Mouse (Mus musculus) cortical plate, adult 2 months (tissue): ENCODE measurements around the gene Il2rb. TPM values are rescaled to one million over a fixed set of nuclear protein-coding genes. Genes with fewer than 3 reads are reported as not detected.
A peak's percentile ranks its signal among the peaks of the same experiment; 100 is the strongest.

Experiments
- H3K27ac ChIP-seq: fragments of 200-500 bp; 2 replicates; pipeline ENCODE4 v1.5.1; 2012; ENCODE audit warnings: low read length, control low read depth, inconsistent platforms; ENCODE audit not compliant: insufficient read depth
- H3K4me1 ChIP-seq: fragments of 200-500 bp; 2 replicates; pipeline ENCODE4 v1.6.1; 2011; ENCODE audit warnings: low read length; ENCODE audit not compliant: control insufficient read depth, insufficient read depth
- H3K4me3 ChIP-seq: fragments of 200-500 bp; 2 replicates; pipeline ENCODE4 v1.5.1; 2011; ENCODE audit warnings: mild to moderate bottlenecking, low read length, control low read depth; ENCODE audit not compliant: insufficient read depth
- CTCF ChIP-seq: fragments of 200-500 bp; IDR thresholded peaks from 2 replicates; pipeline ENCODE4 v1.5.1; 2011; ENCODE audit warnings: mild to moderate bottlenecking, control low read depth, low read length; ENCODE audit not compliant: insufficient read depth; ENCODE audit errors: extremely low read depth
- POLR2A ChIP-seq: fragments of 200-500 bp; IDR thresholded peaks from 2 replicates; pipeline ENCODE4 v1.6.1; 2011; ENCODE audit warnings: mild to moderate bottlenecking, low read length, control low read depth; ENCODE audit not compliant: insufficient read depth; ENCODE audit errors: extremely low read depth
- polyA plus RNA-seq: library from polyadenylated mRNA; depleted of rRNA; stranded (reverse); fragments of >200 nt; gene quantifications from 2 replicates; pipeline ENCODE4 v1.2.3, GENCODE M21; 2012

Gene Il2rb
- polyA plus RNA-seq, 1 experiment = 0.29 TPM

GRCm38 (mm10) chr15:78532566-78533345 is 37.7 kb upstream of the Il2rb start:
- no peak overlapping the region for H3K27ac ChIP-seq
- TF ChIP-seq CTCF = no peak
- TF ChIP-seq POLR2A = no peak
- H3K4me3 ChIP-seq = no peak overlapping the region
- H3K4me1 ChIP-seq = peaks cover 4% of the 10 kb centered on the region

GRCm38 (mm10) chr15:78531901-78532469 is 36.9 kb upstream of the Il2rb start:
- TF ChIP-seq CTCF (peak; percentile 96), POLR2A (no peak)
- Histone ChIP-seq H3K4me3 (peak overlapping the region; percentile 3; the same call in 1 of the 2 replicates), H3K4me1 (peaks cover 4% of the 10 kb centered on the region), H3K27ac (peak overlapping the region; percentile 5; the same call in 1 of the 2 replicates)

GRCm38 (mm10) chr15:78531451-78531720 is 36.3 kb upstream of the Il2rb start:
- TF ChIP-seq CTCF = no peak
- no peak for TF ChIP-seq POLR2A
- Histone ChIP-seq H3K4me3 (no peak overlapping the region), H3K27ac (no peak overlapping the region)

GRCm38 (mm10) chr15:78530671-78531450 is 35.8 kb upstream of the Il2rb start, which contains the start of gene C1qtnf6:
TSS of gene C1qtnf6 (minus strand) at chr15:78531416.
- Histone ChIP-seq H3K27ac (peak within 1 kb of the TSS; percentile 5; the same call in 1 of the 2 replicates), H3K4me3 (peak within 1 kb of the TSS; percentile 3; the same call in 1 of the 2 replicates), H3K4me1 (peaks cover 4% of the 10 kb centered on the region)
- TF ChIP-seq POLR2A = no peak
- TF ChIP-seq CTCF = no peak

More at GRCm38 (mm10) chr15:78531451-78531720, 36.3 kb upstream of the Il2rb start:
- H3K4me1 ChIP-seq = peaks cover 4% of the 10 kb centered on the region

GRCm38 (mm10) chr15:78530141-78530540 is 35.1 kb upstream of the Il2rb start:
- Histone ChIP-seq H3K4me1 (peaks cover 4% of the 10 kb centered on the region), H3K4me3 (no peak overlapping the region), H3K27ac (no peak overlapping the region)
- TF ChIP-seq POLR2A (no peak), CTCF (no peak)

DNA sequence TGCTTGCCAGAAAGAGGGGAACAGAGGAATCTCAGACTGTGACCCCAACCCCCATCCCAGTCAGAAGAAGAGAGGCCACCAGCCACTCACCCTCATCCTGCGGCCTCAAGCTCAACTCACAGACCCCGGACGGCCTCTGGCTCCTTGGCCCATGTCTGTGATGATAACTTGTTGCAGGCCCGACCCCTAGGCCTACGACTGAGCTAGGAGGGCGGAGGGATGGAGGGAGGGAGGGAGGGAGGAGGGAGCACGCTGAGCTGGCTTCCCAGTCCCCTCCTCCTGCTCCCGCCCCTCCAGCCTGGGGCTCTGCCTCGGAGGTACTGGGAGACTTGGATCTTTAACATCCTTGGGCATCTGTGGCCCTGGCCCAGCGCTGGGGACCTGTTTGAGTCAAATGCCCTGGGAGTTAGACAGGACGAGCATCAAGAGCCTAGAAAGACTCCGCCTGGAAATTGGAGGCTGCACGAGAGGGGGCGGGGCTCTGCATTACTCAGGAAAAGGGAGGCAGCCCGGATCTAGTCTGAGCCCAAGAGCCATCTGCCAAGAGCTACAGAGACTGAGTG is 34.4 kb upstream of the Il2rb start:
- H3K27ac ChIP-seq = 0 out of 2 replicates have a peak overlapping the region, but pooled peaks have one; percentile 39

DNA sequence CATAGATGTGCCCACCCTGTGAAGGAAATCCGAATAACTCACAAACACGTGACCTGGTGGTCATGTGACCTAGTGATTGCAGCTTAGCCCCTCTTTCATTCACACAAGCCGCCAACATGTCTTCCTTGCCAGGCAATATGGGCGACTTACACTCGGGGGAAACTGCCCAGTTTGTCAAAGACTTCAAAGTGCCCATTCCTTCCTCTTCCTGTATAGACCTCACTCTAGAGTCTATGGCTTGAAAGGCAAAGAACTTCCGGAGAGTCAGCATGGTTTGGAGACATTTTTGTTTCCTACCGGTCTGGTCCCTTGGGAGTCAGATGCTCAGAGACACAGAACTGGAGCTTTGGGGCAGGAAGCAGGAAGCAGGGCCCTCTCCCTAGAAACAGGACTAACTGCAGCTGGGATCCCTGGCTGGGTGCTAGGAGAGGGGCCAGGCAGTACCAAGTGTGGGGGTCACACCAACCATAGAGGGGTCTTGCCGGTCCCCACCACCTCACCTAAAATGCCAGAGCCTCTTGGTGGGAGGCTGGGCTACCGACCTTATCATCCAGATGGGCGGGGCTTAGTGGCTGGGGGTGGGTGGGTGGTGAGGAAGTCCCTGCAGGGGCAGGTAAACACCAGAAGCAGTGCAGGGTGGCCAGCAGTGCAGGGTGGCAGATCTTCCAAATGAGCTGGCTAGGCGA is 33.8 kb upstream of the Il2rb start:
- Histone ChIP-seq H3K4me3 (peak overlapping the region; percentile 35), H3K27ac (no peak overlapping the region), H3K4me1 (peaks cover 4% of the 10 kb centered on the region)
- TF ChIP-seq POLR2A = no peak
- no peak for TF ChIP-seq CTCF

More for the DNA sequence above, 34.4 kb upstream of the Il2rb start:
- Histone ChIP-seq H3K4me3 (peak overlapping the region; percentile 35), H3K4me1 (peaks cover 4% of the 10 kb centered on the region)
- TF ChIP-seq POLR2A (no peak), CTCF (no peak)

DNA sequence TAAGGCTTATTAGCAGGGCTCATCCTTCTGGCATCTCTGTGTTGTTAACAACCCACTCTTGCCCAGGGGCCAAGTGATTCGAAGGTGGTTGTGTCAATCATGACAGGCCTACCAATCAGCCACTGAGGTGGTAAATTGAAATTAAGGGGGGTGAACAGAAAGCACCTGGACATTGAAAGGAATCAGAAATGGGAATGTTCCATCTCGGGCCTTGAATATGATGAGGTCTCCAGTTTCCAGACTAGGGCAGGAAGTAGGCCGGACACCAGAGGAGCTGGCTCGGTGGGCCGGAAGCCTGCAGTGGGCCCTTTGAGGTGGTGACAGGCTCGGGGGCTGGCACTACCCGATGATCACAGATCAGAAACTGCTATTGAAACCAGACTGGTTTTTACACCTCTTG is 32.9 kb upstream of the Il2rb start:
- H3K27ac ChIP-seq = no peak overlapping the region
- H3K4me1 ChIP-seq = peaks cover 4% of the 10 kb centered on the region
- no peak overlapping the region for H3K4me3 ChIP-seq
- TF ChIP-seq POLR2A = no peak
- TF ChIP-seq CTCF = no peak

DNA sequence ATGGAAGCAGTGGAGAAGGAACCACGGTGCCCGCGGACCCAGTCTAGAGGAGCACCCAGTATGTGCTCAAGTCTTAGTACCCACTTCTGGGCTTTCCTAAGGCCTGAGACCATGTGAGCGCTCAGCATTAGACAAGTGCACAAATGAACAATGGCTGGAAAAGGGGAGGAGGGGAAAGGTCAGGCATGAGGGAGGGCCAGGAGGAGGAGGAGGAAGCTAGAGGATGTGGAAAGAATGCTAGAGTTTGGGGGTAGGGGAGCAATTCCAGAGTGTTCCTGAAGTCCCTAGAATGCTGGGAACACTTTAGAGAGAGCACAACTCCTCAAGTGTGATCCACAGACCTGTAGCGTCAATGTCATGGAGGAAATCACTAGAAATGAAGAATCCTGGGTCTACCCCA is 29.1 kb upstream of the Il2rb start:
- TF ChIP-seq POLR2A (no peak), CTCF (no peak)
- Histone ChIP-seq H3K27ac (no peak overlapping the region), H3K4me1 (no peaks in the 10 kb centered on the region), H3K4me3 (no peak overlapping the region)
